Mouse (Mus musculus): Measurements from ENCODE around the gene Mybl2. TPM values are rescaled to one million over a fixed set of nuclear protein-coding genes. Genes with fewer than 3 reads are reported as not detected.

Mybl2 gene
- polyA plus RNA-seq, 1 experiment from 2014 or later: 5.3 TPM

- WGBS: 77% methylated on average over 7 of the region's 7 CpGs
- Histone ChIP-seq H3K27ac (replicated peaks) (no peak overlapping the region), H3K9me3 (ENCODE audit: control insufficient read depth, low read length) (no peaks in the 10 kb centered on the region), H3K9ac (ENCODE audit: low read length) (no peak overlapping the region), H3K4me1 (replicated peaks; ENCODE audit: control insufficient read depth, insufficient read depth) (no peaks in the 10 kb centered on the region), H3K36me3 (ENCODE audit: control insufficient read depth, insufficient read depth, low read length) (peaks cover 5% of the 10 kb centered on the region; the same call in 1 of the 2 replicates), H3K4me3 (ENCODE audit: low read depth, low read length) (no peak overlapping the region), H3K27me3 (ENCODE audit: control insufficient read depth, insufficient read depth, low read length) (no peaks in the 10 kb centered on the region), H3K4me2 (replicated peaks; ENCODE audit: low read depth) (no peak overlapping the region)
- DNase-seq (ENCODE audit: low spot score) (no peak), ATAC-seq (ENCODE audit: low FRiP score, low TSS enrichment) (no peak)
- no peak for TF ChIP-seq EP300 (optimal IDR thresholded peaks at IDR 0.05)
- TF ChIP-seq CTCF (IDR thresholded peaks at IDR 0.05; ENCODE audit: low read depth): no peak
Measured at GRCm38 (mm10) chr2:163074006-163074405, 19.5 kb downstream of the Mybl2 start.

- H3K9me3 ChIP-seq (ENCODE audit: control insufficient read depth, low read length): no peaks in the 10 kb centered on the region
- peaks cover 5% of the 10 kb centered on the region; the same call in 1 of the 2 replicates for H3K36me3 ChIP-seq (ENCODE audit: control insufficient read depth, insufficient read depth, low read length)
- H3K4me2 ChIP-seq (replicated peaks; ENCODE audit: low read depth): no peak overlapping the region
- no peaks in the 10 kb centered on the region for H3K4me1 ChIP-seq (replicated peaks; ENCODE audit: control insufficient read depth, insufficient read depth)
- H3K27me3 ChIP-seq (ENCODE audit: control insufficient read depth, insufficient read depth, low read length): no peaks in the 10 kb centered on the region
- no peak overlapping the region; the same call in 1 of the 2 replicates for H3K9ac ChIP-seq (ENCODE audit: low read length)
- 86% methylated on average over 12 of the region's 12 CpGs for WGBS
- DNase-seq (ENCODE audit: low spot score): peak; percentile 30
- TF ChIP-seq EP300 (optimal IDR thresholded peaks at IDR 0.05): no peak
- TF ChIP-seq CTCF (IDR thresholded peaks at IDR 0.05; ENCODE audit: low read depth): no peak
- H3K27ac ChIP-seq (replicated peaks): no peak overlapping the region
- ATAC-seq (ENCODE audit: low FRiP score, low TSS enrichment): peak; percentile 52; the same call in 1 of the 2 replicates
- H3K4me3 ChIP-seq (ENCODE audit: low read depth, low read length): no peak overlapping the region
Measured at GRCm38 (mm10) chr2:163074808-163075207, 20.3 kb downstream of the Mybl2 start.

- 66% methylated on average over 3 of the region's 3 CpGs for WGBS
- DNase-seq (ENCODE audit: low spot score): no peak
- ATAC-seq (ENCODE audit: low FRiP score, low TSS enrichment): peak; percentile 63
Measured at GRCm38 (mm10) chr2:163075234-163075633, 20.7 kb downstream of the Mybl2 start.

GRCm38 (mm10) chr2:163079041-163079440 lies 24.6 kb downstream of the Mybl2 start:
- no peak for DNase-seq (ENCODE audit: low spot score)
- H3K4me1 ChIP-seq (replicated peaks; ENCODE audit: control insufficient read depth, insufficient read depth): no peaks in the 10 kb centered on the region
- H3K27ac ChIP-seq (replicated peaks): no peak overlapping the region
- TF ChIP-seq EP300 (optimal IDR thresholded peaks at IDR 0.05) (no peak), CTCF (IDR thresholded peaks at IDR 0.05; ENCODE audit: low read depth) (no peak)
- no peaks in the 10 kb centered on the region for H3K9me3 ChIP-seq (ENCODE audit: control insufficient read depth, low read length)
- WGBS: 95% methylated on average over 4 of the region's 4 CpGs
- no peak overlapping the region for H3K4me3 ChIP-seq (ENCODE audit: low read depth, low read length)
- H3K36me3 ChIP-seq (ENCODE audit: control insufficient read depth, insufficient read depth, low read length): peaks cover 5% of the 10 kb centered on the region; the same call in 1 of the 2 replicates
- ATAC-seq (ENCODE audit: low FRiP score, low TSS enrichment): no peak
- no peak overlapping the region for H3K9ac ChIP-seq (ENCODE audit: low read length)
- H3K27me3 ChIP-seq (ENCODE audit: control insufficient read depth, insufficient read depth, low read length): no peaks in the 10 kb centered on the region
- H3K4me2 ChIP-seq (replicated peaks; ENCODE audit: low read depth): no peak overlapping the region

More at GRCm38 (mm10) chr2:163075234-163075633, 20.7 kb downstream of the Mybl2 start:
- Histone ChIP-seq H3K9me3 (ENCODE audit: control insufficient read depth, low read length) (no peaks in the 10 kb centered on the region), H3K4me3 (ENCODE audit: low read depth, low read length) (no peak overlapping the region), H3K4me1 (replicated peaks; ENCODE audit: control insufficient read depth, insufficient read depth) (no peaks in the 10 kb centered on the region), H3K27ac (replicated peaks) (0 out of 2 replicates have a peak overlapping the region, but pooled peaks have one; percentile 40), H3K9ac (ENCODE audit: low read length) (no peak overlapping the region), H3K4me2 (replicated peaks; ENCODE audit: low read depth) (no peak overlapping the region), H3K27me3 (ENCODE audit: control insufficient read depth, insufficient read depth, low read length) (no peaks in the 10 kb centered on the region), H3K36me3 (ENCODE audit: control insufficient read depth, insufficient read depth, low read length) (peaks cover 5% of the 10 kb centered on the region; the same call in 1 of the 2 replicates)
- TF ChIP-seq CTCF (IDR thresholded peaks at IDR 0.05; ENCODE audit: low read depth) (no peak), EP300 (optimal IDR thresholded peaks at IDR 0.05) (no peak)

- ATAC-seq (ENCODE audit: low FRiP score, low TSS enrichment) (no peak), DNase-seq (ENCODE audit: low spot score) (no peak)
- H3K27ac ChIP-seq (replicated peaks): no peak overlapping the region
- H3K4me1 ChIP-seq (replicated peaks; ENCODE audit: control insufficient read depth, insufficient read depth): no peaks in the 10 kb centered on the region
- no peak overlapping the region for H3K9ac ChIP-seq (ENCODE audit: low read length)
- H3K9me3 ChIP-seq (ENCODE audit: control insufficient read depth, low read length): no peaks in the 10 kb centered on the region
- no peak overlapping the region for H3K4me2 ChIP-seq (replicated peaks; ENCODE audit: low read depth)
- H3K27me3 ChIP-seq (ENCODE audit: control insufficient read depth, insufficient read depth, low read length): no peaks in the 10 kb centered on the region
- TF ChIP-seq EP300 (optimal IDR thresholded peaks at IDR 0.05) (no peak), CTCF (IDR thresholded peaks at IDR 0.05; ENCODE audit: low read depth) (no peak)
- no peak overlapping the region for H3K4me3 ChIP-seq (ENCODE audit: low read depth, low read length)
- no peaks in the 10 kb centered on the region for H3K36me3 ChIP-seq (ENCODE audit: control insufficient read depth, insufficient read depth, low read length)
- WGBS: 86% methylated on average over 5 of the region's 5 CpGs
Measured at GRCm38 (mm10) chr2:163082591-163082990, 28.1 kb downstream of the Mybl2 start.

GRCm38 (mm10) chr2:163084519-163084918 lies 30.0 kb downstream of the Mybl2 start:
- no peak overlapping the region for H3K9ac ChIP-seq (ENCODE audit: low read length)
- H3K27me3 ChIP-seq (ENCODE audit: control insufficient read depth, insufficient read depth, low read length): no peaks in the 10 kb centered on the region
- no peaks in the 10 kb centered on the region for H3K4me1 ChIP-seq (replicated peaks; ENCODE audit: control insufficient read depth, insufficient read depth)
- no peaks in the 10 kb centered on the region for H3K36me3 ChIP-seq (ENCODE audit: control insufficient read depth, insufficient read depth, low read length)
- H3K4me3 ChIP-seq (ENCODE audit: low read depth, low read length): no peak overlapping the region
- H3K4me2 ChIP-seq (replicated peaks; ENCODE audit: low read depth): no peak overlapping the region
- WGBS: 85% methylated on average over 3 of the region's 3 CpGs
- DNase-seq (ENCODE audit: low spot score) (no peak), ATAC-seq (ENCODE audit: low FRiP score, low TSS enrichment) (no peak)
- no peak for TF ChIP-seq EP300 (optimal IDR thresholded peaks at IDR 0.05)
- no peak for TF ChIP-seq CTCF (IDR thresholded peaks at IDR 0.05; ENCODE audit: low read depth)
- no peak overlapping the region for H3K27ac ChIP-seq (replicated peaks)
- no peaks in the 10 kb centered on the region for H3K9me3 ChIP-seq (ENCODE audit: control insufficient read depth, low read length)
